Mouse (Mus musculus): ENCODE data around the gene Fam71e1.

- TF ChIP-seq CTCF (IDR thresholded peaks at IDR 0.05; ENCODE audit: low read depth): no peak
- TF ChIP-seq EP300 (IDR thresholded peaks at IDR 0.05; ENCODE audit: low read depth): no peak
These were observed 34.8 kb downstream of the Fam71e1 start for GRCm38 (mm10) chr7:44531207-44531606.
